Mouse (Mus musculus) hematopoietic stem cell, adult 5-6 weeks (primary cell): ENCODE data around the gene Sumf1. TPM values are rescaled to one million over a fixed set of nuclear protein-coding genes. Genes with fewer than 3 reads are reported as not detected.

Source experiments
- ATAC-seq, 2 experiments: fragments of 125-278 bp in 1 of 2; replicated peaks in 1 of 2; 2 replicates each; pipeline ENCODE4 v1.8.0; 2016 to 2017; ENCODE audit warnings: inconsistent platforms in 2 of 2, mild to moderate bottlenecking in 2 of 2, moderate number of reproducible peaks in 2 of 2, low read depth in 1 of 2, moderate TSS enrichment in 1 of 2; ENCODE audit not compliant: low FRiP score in 2 of 2, poor library complexity in 2 of 2, severe bottlenecking in 2 of 2, insufficient read depth in 1 of 2, low TSS enrichment in 1 of 2
- total RNA-seq: library from RNA; stranded (forward); fragments of 172-1452, 232-1000 nt; gene quantifications from 2 replicates; pipeline ENCODE4 v1.2.3, GENCODE M21; 2017

Gene Sumf1
- total RNA-seq, 1 experiment from 2014 or later = 8.8 TPM

- ATAC-seq = no peak
Measured at GRCm38 (mm10) chr6:108132268-108132935, 53.0 kb downstream of the Sumf1 start.

- no peak for ATAC-seq
Measured at GRCm38 (mm10) chr6:108130718-108131117, 54.7 kb downstream of the Sumf1 start.

GRCm38 (mm10) chr6:108126631-108127030, 58.8 kb downstream of the Sumf1 start:
- no peak for ATAC-seq

GRCm38 (mm10) chr6:108125474-108125873, 59.9 kb downstream of the Sumf1 start:
- no peak for ATAC-seq

GRCm38 (mm10) chr6:108117881-108118280, 67.5 kb downstream of the Sumf1 start:
- ATAC-seq = no peak

- ATAC-seq = no peak
Measured at GRCm38 (mm10) chr6:108114971-108115370, 70.4 kb downstream of the Sumf1 start.

- ATAC-seq = no peak
Measured at GRCm38 (mm10) chr6:108111693-108112092, 73.7 kb downstream of the Sumf1 start.

- no peak for ATAC-seq
Measured at GRCm38 (mm10) chr6:108110336-108110735, 75.0 kb downstream of the Sumf1 start.

GRCm38 (mm10) chr6:108107376-108107775, 78.0 kb downstream of the Sumf1 start:
- no peak for ATAC-seq

- no peak for ATAC-seq
Measured at GRCm38 (mm10) chr6:108101936-108102830, 83.2 kb downstream of the Sumf1 start.

GRCm38 (mm10) chr6:108098846-108099217, 86.5 kb downstream of the Sumf1 start:
- no peak for ATAC-seq

GRCm38 (mm10) chr6:108098171-108098845, 87.1 kb downstream of the Sumf1 start:
- ATAC-seq = peak; percentile 98

- no peak for ATAC-seq
Measured at GRCm38 (mm10) chr6:108095445-108095844, 89.9 kb downstream of the Sumf1 start.

GRCm38 (mm10) chr6:108093449-108093848, 91.9 kb downstream of the Sumf1 start:
- no peak for ATAC-seq

GRCm38 (mm10) chr6:108092646-108093045, 92.7 kb downstream of the Sumf1 start:
- no peak for ATAC-seq

GRCm38 (mm10) chr6:108091296-108091695, 94.1 kb downstream of the Sumf1 start:
- ATAC-seq = no peak

- ATAC-seq = no peak
Measured at GRCm38 (mm10) chr6:108075857-108076256, 109.5 kb downstream of the Sumf1 start.

GRCm38 (mm10) chr6:108074624-108075023, 110.8 kb downstream of the Sumf1 start:
- ATAC-seq = no peak
